Mouse (Mus musculus) CH12.LX (cell line): Measurements from ENCODE around the gene Tnpo1. TPM values are rescaled to one million over a fixed set of nuclear protein-coding genes. Genes with fewer than 3 reads are reported as not detected.
A peak's percentile ranks its signal among the peaks of the same experiment; 100 is the strongest.

Source experiments
- DNase-seq: peaks from one replicate; pipeline ENCODE4 v3.0.0-alpha.2; 2013; ENCODE audit errors: extremely low read depth
- H3K27ac ChIP-seq: 2 replicates; pipeline ENCODE4 v1.5.1; 2012; ENCODE audit warnings: low read depth, mild to moderate bottlenecking, control low read depth, moderate library complexity; ENCODE audit not compliant: insufficient read depth
- H3K27me3 ChIP-seq: replicated peaks from 2 replicates; pipeline ENCODE3; 2012; ENCODE audit warnings: inconsistent platforms
- H3K36me3 ChIP-seq, 2 experiments: replicated peaks in 1 of 2; 2 replicates each; pipeline versions ENCODE3 to v1.6.1; 2012; ENCODE audit warnings: inconsistent platforms in 1 of 2, low read length in 1 of 2, mild to moderate bottlenecking in 1 of 2, mixed read lengths in 1 of 2, moderate library complexity in 1 of 2; ENCODE audit not compliant: control insufficient read depth in 1 of 2, insufficient read depth in 1 of 2
- H3K4me1 ChIP-seq, 2 experiments: 2 replicates each; pipeline ENCODE4 v1.6.1; 2012; ENCODE audit warnings: inconsistent platforms in 1 of 2, moderate library complexity in 1 of 2; ENCODE audit not compliant: insufficient read depth in 2 of 2, control insufficient read depth in 1 of 2
- H3K4me2 ChIP-seq: 2 replicates; pipeline ENCODE4 v1.6.1; 2012; ENCODE audit warnings: low read depth, mild to moderate bottlenecking, control low read depth; ENCODE audit not compliant: poor library complexity, insufficient read depth, severe bottlenecking
- H3K4me3 ChIP-seq, 3 experiments: fragments of 150-350 bp in 1 of 3; sonication (generic) in 1 of 3; replicated peaks in 1 of 3; 2 replicates each; pipeline versions ENCODE3 to v1.5.1; 2011 to 2012; ENCODE audit warnings: low read depth in 2 of 3, low read length in 2 of 3, mild to moderate bottlenecking in 2 of 3, moderate library complexity in 2 of 3, control low read depth in 1 of 3, improper control_type of control experiment in 1 of 3, inconsistent platforms in 1 of 3, mixed read lengths in 1 of 3; ENCODE audit not compliant: poor library complexity in 1 of 3
- H3K79me2 ChIP-seq: replicated peaks from 2 replicates; pipeline ENCODE4 v1.6.1; 2012; ENCODE audit warnings: mild to moderate bottlenecking, moderate library complexity; ENCODE audit not compliant: control insufficient read depth, poor library complexity, insufficient read depth, severe bottlenecking; ENCODE audit errors: extremely low read depth
- H3K9ac ChIP-seq: 2 replicates; pipeline ENCODE4 v1.6.1; 2012; ENCODE audit warnings: low read depth, mild to moderate bottlenecking, control low read depth, moderate library complexity; ENCODE audit not compliant: insufficient read depth
- H3K9me3 ChIP-seq: replicated peaks from 2 replicates; pipeline ENCODE3; 2012; ENCODE audit warnings: low read length, inconsistent platforms, mixed read lengths
- BHLHE40 ChIP-seq: IDR thresholded peaks from 2 replicates; pipeline ENCODE4 v1.6.1; 2011; ENCODE audit warnings: mild to moderate bottlenecking, low read depth, low read length, improper control_type of control experiment
- CTCF ChIP-seq, 2 experiments: IDR thresholded peaks in 1 of 2; conservative IDR thresholded peaks in 1 of 2; 2 replicates each; pipeline ENCODE4 v1.5.1; 2011 to 2012; ENCODE audit warnings: low read depth in 2 of 2, low read length in 2 of 2, improper control_type of control experiment in 1 of 2, inconsistent platforms in 1 of 2, mild to moderate bottlenecking in 1 of 2, moderate library complexity in 1 of 2
- E2F4 ChIP-seq: IDR thresholded peaks from 2 replicates; pipeline ENCODE4 v1.6.1; 2011; ENCODE audit warnings: low read depth, low read length, improper control_type of control experiment; ENCODE audit not compliant: insufficient replicate concordance
- HCFC1 ChIP-seq: IDR thresholded peaks from 2 replicates; pipeline ENCODE4 v1.6.1; 2012; ENCODE audit warnings: low read depth, mild to moderate bottlenecking, inconsistent platforms, low read length, improper control_type of control experiment
- MEF2A ChIP-seq: IDR thresholded peaks from 2 replicates; pipeline ENCODE4 v1.6.1; 2014; ENCODE audit warnings: low read depth, mild to moderate bottlenecking, inconsistent platforms, low read length, improper control_type of control experiment, borderline replicate concordance
- MXI1 ChIP-seq: IDR thresholded peaks from 2 replicates; pipeline ENCODE4 v1.6.1; 2011; ENCODE audit warnings: mild to moderate bottlenecking, low read depth, low read length, improper control_type of control experiment
- NRF1 ChIP-seq: IDR thresholded peaks from 2 replicates; pipeline ENCODE4 v1.6.1; 2014; ENCODE audit warnings: low read depth, mild to moderate bottlenecking, inconsistent platforms, low read length, improper control_type of control experiment, moderate library complexity
- PAX5 ChIP-seq: IDR thresholded peaks from 2 replicates; pipeline ENCODE4 v1.6.1; 2012; ENCODE audit warnings: low read length, inconsistent platforms, mixed read lengths
- POLR2A ChIP-seq: IDR thresholded peaks from 2 replicates; pipeline ENCODE4 v1.6.1; 2011; ENCODE audit warnings: low read depth, mild to moderate bottlenecking, improper control_type of control experiment, low read length
- RCOR1 ChIP-seq: conservative IDR thresholded peaks from 2 replicates; pipeline ENCODE4 v1.6.1; 2012; ENCODE audit warnings: low read depth, mild to moderate bottlenecking, inconsistent platforms, low read length, improper control_type of control experiment
- SMC3 ChIP-seq: IDR thresholded peaks from 2 replicates; pipeline ENCODE4 v1.6.1; 2011; ENCODE audit warnings: low read depth, low read length, improper control_type of control experiment
- TBP ChIP-seq: conservative IDR thresholded peaks from 2 replicates; pipeline ENCODE4 v1.6.1; 2011; ENCODE audit warnings: low read depth, low read length, improper control_type of control experiment
- USF1 ChIP-seq: IDR thresholded peaks from 2 replicates; pipeline ENCODE4 v1.6.1; 2014; ENCODE audit warnings: low read depth, mild to moderate bottlenecking, inconsistent platforms, low read length, improper control_type of control experiment
- USF2 ChIP-seq: conservative IDR thresholded peaks from 2 replicates; pipeline ENCODE4 v1.6.1; 2011; ENCODE audit warnings: low read depth, low read length, improper control_type of control experiment
- ZC3H11A ChIP-seq: IDR thresholded peaks from 2 replicates; pipeline ENCODE4 v1.6.1; 2012; ENCODE audit warnings: low read depth, mild to moderate bottlenecking, inconsistent platforms, low read length, improper control_type of control experiment
- ZKSCAN1 ChIP-seq: IDR thresholded peaks from 2 replicates; pipeline ENCODE4 v1.6.1; 2012; ENCODE audit warnings: low read depth, inconsistent platforms, low read length, improper control_type of control experiment, borderline replicate concordance
- dilution Hi-C: fragments of 300-500 bp; cut with MboI; formaldehyde crosslinking; loops from 2 replicates; pipeline ENCODE4 v1.14.3; 2020; ENCODE audit warnings: low sequenced_read_pairs; ENCODE audit not compliant: extremely low pct_unique_long_range_greater_than_20kb, extremely low pct_ligation_motif_present
- in situ Hi-C: fragments of 300-500 bp; cut with MboI; formaldehyde crosslinking; loops from 3 replicates; pipeline ENCODE4 v1.14.3; 2019; ENCODE audit warnings: low sequenced_read_pairs, low pct_ligation_motif_present, low pct_unique_long_range_greater_than_20kb, mixed read lengths
- polyA plus RNA-seq: library from polyadenylated mRNA; unstranded; fragments of >175 nt; gene quantifications from 2 replicates; pipeline ENCODE4 v1.2.1, GENCODE M21; 2012; ENCODE audit warnings: low read depth; ENCODE audit not compliant: insufficient read length
- total RNA-seq, 2 experiments: library from RNA; depleted of rRNA; stranded (reverse); fragments of 300-350 nt in 1 of 2; fragments of >200 nt in 1 of 2; gene quantifications; 2 replicates each; pipeline ENCODE4 v1.2.3; 2012 to 2014

Tnpo1 gene
- total and polyA plus RNA-seq, 3 experiments = 93.6 to 105 (median 95.9) TPM

DNA sequence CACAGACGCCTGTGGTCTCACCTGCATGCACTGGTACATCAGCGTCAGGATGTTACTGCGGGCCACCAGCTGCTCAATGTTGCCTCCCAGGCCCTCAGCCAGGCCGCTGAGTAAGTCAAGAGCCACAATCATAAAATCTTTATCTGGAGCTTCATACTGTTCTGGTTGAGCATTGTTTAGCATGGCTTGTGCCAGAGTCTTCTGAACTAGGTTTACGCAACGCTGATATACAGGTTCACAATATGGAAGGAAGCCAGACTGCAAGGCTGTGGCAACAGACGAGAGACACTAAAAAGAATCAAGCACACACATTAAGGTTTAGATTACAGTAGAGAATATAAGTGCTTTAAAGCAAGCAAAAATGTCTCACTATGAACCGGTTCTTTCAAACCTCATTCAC is 70.9 kb downstream of the Tnpo1 start:
- TF ChIP-seq POLR2A = no peak
- no peak for TF ChIP-seq PAX5
- TF ChIP-seq ZC3H11A = no peak
- TF ChIP-seq SMC3 = no peak
- TF ChIP-seq USF2 = no peak
- no peak for TF ChIP-seq MXI1
- dilution Hi-C loops (no loop called here), in situ Hi-C loops (no loop called here)
- Histone ChIP-seq H3K9ac (no peak overlapping the region), H3K4me3 (no peak overlapping the region), H3K27me3 (no peaks in the 10 kb centered on the region), H3K4me1 (no peaks in the 10 kb centered on the region), H3K9me3 (no peaks in the 10 kb centered on the region), H3K36me3 (peaks cover 62 to 83% of the 10 kb centered on the region in 2 experiments), H3K79me2 (no peaks in the 10 kb centered on the region), H3K27ac (no peak overlapping the region), H3K4me2 (no peak overlapping the region)
- no peak for DNase-seq

DNA sequence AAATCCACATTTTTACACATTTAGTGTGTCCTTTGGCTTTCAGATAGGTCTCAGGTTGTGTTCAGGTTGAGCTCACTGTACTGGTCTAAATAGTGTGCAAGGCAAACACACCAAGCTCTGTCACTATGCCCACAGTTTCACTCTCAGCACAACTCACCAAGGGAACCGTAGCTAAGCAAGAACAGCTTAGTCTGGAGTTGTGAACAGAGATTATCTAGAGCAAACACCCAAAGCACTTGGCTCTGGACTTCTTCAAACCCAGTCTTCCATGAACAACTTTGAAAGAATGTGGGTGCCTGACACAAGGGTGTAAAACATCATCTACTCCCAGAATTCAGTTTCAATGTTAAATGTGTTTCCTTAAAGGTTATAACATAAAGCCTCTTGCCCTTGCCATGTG is 80.4 kb downstream of the Tnpo1 start:
- H3K36me3 ChIP-seq = peaks cover 24 to 69% of the 10 kb centered on the region in 2 experiments
- DNase-seq = no peak

DNA sequence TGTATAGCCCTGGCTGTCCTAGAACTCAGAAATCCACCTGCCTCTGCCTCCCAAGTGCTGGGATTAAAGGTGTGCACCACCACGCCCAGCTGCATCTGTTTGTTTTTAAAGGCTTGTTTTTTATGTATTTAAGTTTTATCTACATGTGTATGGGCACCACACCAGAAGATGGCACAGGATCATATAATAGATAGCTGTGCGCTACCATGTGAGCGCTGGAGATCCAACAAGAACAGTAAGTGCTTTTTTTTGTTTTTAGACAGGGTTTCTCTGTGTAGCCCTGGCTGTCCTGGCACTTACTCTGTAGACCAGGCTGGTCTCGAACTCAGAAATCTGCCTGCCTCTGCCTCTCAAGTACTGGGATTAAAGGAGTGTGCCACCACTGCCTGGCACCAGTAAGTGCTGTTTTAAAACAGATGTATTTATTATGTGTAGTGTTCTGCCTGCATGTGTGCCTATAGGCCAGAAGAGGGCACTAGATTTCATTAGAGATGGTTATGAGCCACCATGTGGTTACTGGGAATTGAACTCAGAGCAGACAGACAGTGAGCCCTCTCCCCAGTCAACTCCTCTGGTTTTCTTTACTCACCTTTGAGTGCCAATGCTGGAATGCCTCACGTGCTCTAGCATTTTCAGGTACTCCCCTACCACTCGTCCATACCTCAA is 89.6 kb downstream of the Tnpo1 start:
- TF ChIP-seq CTCF (conservative IDR thresholded peaks at IDR 0.05 in 1 of 2, IDR thresholded peaks at IDR 0.05 in 1 of 2; ENCODE audit: low read depth in 2 of 2, low read length in 2 of 2) = peak in 1 of 2 experiments; percentile 42; a peak in 1 of 4 replicates
- no peak for TF ChIP-seq MXI1
- TF ChIP-seq, all 38 proteins: peak for 1
- H3K9me3 ChIP-seq = no peaks in the 10 kb centered on the region
- H3K27me3 ChIP-seq = no peaks in the 10 kb centered on the region
- no peak overlapping the region for H3K27ac ChIP-seq
- in situ Hi-C loops (no loop called here), dilution Hi-C loops (no loop called here)
- peaks cover 12 to 33% of the 10 kb centered on the region in 2 experiments for H3K36me3 ChIP-seq
- no peak overlapping the region for H3K4me2 ChIP-seq
- H3K9ac ChIP-seq = no peak overlapping the region
- H3K79me2 ChIP-seq = no peaks in the 10 kb centered on the region
- no peak overlapping the region for H3K4me3 ChIP-seq
- no peak for DNase-seq
- peaks cover 6 to 29% of the 10 kb centered on the region in 2 experiments; a peak in 3 of 4 replicates for H3K4me1 ChIP-seq

More for the DNA sequence above, 80.4 kb downstream of the Tnpo1 start:
- H3K4me3 ChIP-seq = no peak overlapping the region
- H3K27me3 ChIP-seq = no peaks in the 10 kb centered on the region
- no peak overlapping the region for H3K9ac ChIP-seq
- in situ Hi-C loops (no loop called here), dilution Hi-C loops (no loop called here)
- no peaks in the 10 kb centered on the region for H3K4me1 ChIP-seq
- no peaks in the 10 kb centered on the region for H3K79me2 ChIP-seq
- no peaks in the 10 kb centered on the region for H3K9me3 ChIP-seq
- no peak overlapping the region for H3K4me2 ChIP-seq
- TF ChIP-seq MEF2A (no peak), TBP (no peak), BHLHE40 (no peak), HCFC1 (no peak), ZC3H11A (no peak), USF1 (no peak), RCOR1 (no peak), NRF1 (no peak), E2F4 (no peak), ZKSCAN1 (no peak)
- H3K27ac ChIP-seq = no peak overlapping the region
